Comparison of ENCODE assay signal across 16 mouse cellular contexts in genomic region chr8:87417466-87417865, GRCm38 (mm10). TPM values are rescaled to one million over a fixed set of nuclear protein-coding genes. Genes with fewer than 3 reads are reported as not detected.
"Had no signal": no experiment of that assay in that cellular context is flagged by ENCODE, and none has a peak within 500 bp of the region (broad histone marks: within the 10 kb centered on the region; RNA-seq: fewer than 3 reads in every experiment).

No protein-coding gene starts in this region.

- H3K36me3 ChIP-seq: liver, embryonic 13.5 days had no signal

- H3K9me3 ChIP-seq: liver, embryonic 13.5 days had no signal

- H3K27ac ChIP-seq: left cerebral cortex, adult 2 months; liver, embryonic 13.5 days had no signal

- H3K4me1 ChIP-seq: liver, embryonic 13.5 days had no signal

- H3K4me3 ChIP-seq: left cerebral cortex, adult 2 months; liver, embryonic 13.5 days had no signal

- DNase-seq: kidney, postnatal 10 days; kidney, postnatal 36 days; layer of hippocampus, postnatal 36 days; liver, embryonic 13.5 days; lung, adult 2 months; lung, postnatal 14 days; lung, postnatal 4 days; midbrain, embryonic 14.5 days; thymus, adult 18-20 months; thymus, postnatal 36 days had no signal

- H3K27me3 ChIP-seq: liver, embryonic 13.5 days had no signal

RNA-seq across cellular contexts. Expression of gene Cbln1, which starts 54.9 kb away (rescaled TPM):
- total RNA-seq: liver, adult 2 months; megakaryocyte progenitor cell, adult 5-6 weeks; megakaryocyte-erythroid progenitor cell, adult 5-6 weeks had no signal
- polyA plus RNA-seq: liver, adult 2 months; liver, embryonic 16.5 days; lung, adult 2 months; lung, embryonic 16.5 days had no signal
